Comparison of ENCODE assay signal across 32 mouse cellular contexts in genomic region chr16:93498800-93499199, GRCm38 (mm10).
"Had no signal": no experiment of that assay in that cellular context is flagged by ENCODE, and none has a peak within 500 bp of the region (broad histone marks: within the 10 kb centered on the region; RNA-seq: fewer than 3 reads in every experiment).

No protein-coding gene starts in this region.

- H3K27me3 ChIP-seq: limb, embryonic 12.5 days; limb, embryonic 13.5 days; limb, embryonic 15.5 days; liver, embryonic 12.5 days; liver, embryonic 13.5 days; liver, embryonic 15.5 days; lung, embryonic 15.5 days; midbrain, embryonic 12.5 days; midbrain, embryonic 13.5 days; midbrain, embryonic 15.5 days; neural tube, embryonic 12.5 days had no signal

- H3K9ac ChIP-seq: limb, embryonic 12.5 days; limb, embryonic 13.5 days; limb, embryonic 15.5 days; liver, embryonic 12.5 days; liver, embryonic 13.5 days; liver, embryonic 14.5 days; liver, embryonic 15.5 days; liver, postnatal 0 days; lung, embryonic 14.5 days; lung, embryonic 15.5 days; midbrain, embryonic 12.5 days; midbrain, embryonic 13.5 days; midbrain, embryonic 15.5 days; neural tube, embryonic 12.5 days had no signal

- H3K4me3 ChIP-seq: limb, embryonic 10.5 days; limb, embryonic 12.5 days; limb, embryonic 13.5 days; limb, embryonic 15.5 days; liver, embryonic 12.5 days; liver, embryonic 13.5 days; liver, embryonic 15.5 days; lung, embryonic 15.5 days; megakaryocyte, embryonic 14.5 days; midbrain, embryonic 10.5 days; midbrain, embryonic 12.5 days; midbrain, embryonic 13.5 days; midbrain, embryonic 15.5 days; myocyte; neural tube, embryonic 12.5 days had no signal

- H3K4me2 ChIP-seq: limb, embryonic 12.5 days; limb, embryonic 13.5 days; limb, embryonic 15.5 days; liver, embryonic 11.5 days; liver, embryonic 12.5 days; liver, embryonic 13.5 days; liver, embryonic 15.5 days; lung, embryonic 14.5 days; lung, embryonic 15.5 days; midbrain, embryonic 11.5 days; midbrain, embryonic 12.5 days; midbrain, embryonic 13.5 days; midbrain, embryonic 15.5 days; neural tube, embryonic 12.5 days had no signal

- DNase-seq: left cerebral cortex, postnatal 4 days; liver; liver, embryonic 13.5 days; liver, postnatal 0 days; lung, adult 18-20 months; lung, adult 2 months; lung, embryonic 14.5 days; lung, postnatal 10 days; lung, postnatal 14 days; lung, postnatal 36 days; lung, postnatal 4 days; midbrain, embryonic 14.5 days had no signal

- H3K4me1 ChIP-seq: limb, embryonic 10.5 days; liver, embryonic 12.5 days; liver, embryonic 13.5 days; liver, embryonic 15.5 days; lung, embryonic 15.5 days; megakaryocyte, embryonic 14.5 days; midbrain, embryonic 10.5 days; midbrain, embryonic 12.5 days; midbrain, embryonic 13.5 days; midbrain, embryonic 15.5 days; neural tube, embryonic 12.5 days had no signal

- H3K36me3 ChIP-seq: limb, embryonic 10.5 days; limb, embryonic 12.5 days; limb, embryonic 13.5 days; limb, embryonic 15.5 days; liver, embryonic 12.5 days; liver, embryonic 13.5 days; liver, embryonic 15.5 days; lung, embryonic 15.5 days; midbrain, embryonic 10.5 days; midbrain, embryonic 12.5 days; midbrain, embryonic 13.5 days; midbrain, embryonic 15.5 days; neural tube, embryonic 12.5 days had no signal

- H3K27ac ChIP-seq: limb, embryonic 10.5 days; limb, embryonic 12.5 days; limb, embryonic 13.5 days; limb, embryonic 15.5 days; liver, embryonic 12.5 days; liver, embryonic 13.5 days; liver, embryonic 14.5 days; liver, embryonic 15.5 days; lung, embryonic 15.5 days; macrophage; midbrain, embryonic 10.5 days; midbrain, embryonic 12.5 days; midbrain, embryonic 13.5 days; midbrain, embryonic 15.5 days; neural tube, embryonic 12.5 days had no signal

- H3K9me3 ChIP-seq: limb, embryonic 10.5 days; limb, embryonic 15.5 days; liver, embryonic 12.5 days; liver, embryonic 15.5 days; lung, embryonic 15.5 days; midbrain, embryonic 12.5 days; neural tube, embryonic 12.5 days had no signal

- ATAC-seq: liver, embryonic 12.5 days; liver, postnatal 0 days; lung, postnatal 0 days; midbrain, embryonic 13.5 days; midbrain, embryonic 15.5 days; midbrain, embryonic 16.5 days had no signal
